Mouse (Mus musculus): Measurements from ENCODE around the gene Rhpn2. TPM values are rescaled to one million over a fixed set of nuclear protein-coding genes. Genes with fewer than 3 reads are reported as not detected.

The Rhpn2 gene
- total and polyA plus RNA-seq, 3 experiments = 3.0 to 4.2 (median 3.1) TPM

DNA sequence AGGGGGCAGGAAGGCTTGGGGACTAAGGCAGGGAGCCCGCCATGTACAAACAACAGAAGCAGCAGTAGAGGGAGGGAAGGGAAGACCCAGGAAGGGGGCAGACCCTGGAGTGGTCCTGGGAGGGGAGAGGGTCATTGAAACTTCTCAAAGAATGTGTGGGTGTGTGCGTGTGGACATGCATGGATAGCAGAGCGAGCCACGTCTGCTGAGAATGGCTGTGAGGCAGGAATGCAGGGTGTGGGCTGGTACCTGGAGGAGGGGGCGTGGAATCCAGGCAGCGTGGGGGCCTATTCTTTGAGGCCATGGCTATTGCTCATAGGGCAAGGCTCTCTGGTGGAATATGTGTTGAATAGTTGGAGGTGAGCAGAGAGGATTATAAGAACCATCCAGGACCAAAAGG lies 54.7 kb downstream of the Rhpn2 start:
- DNase-seq = no peak
- Histone ChIP-seq H3K27me3 (ENCODE audit: control insufficient read depth, insufficient read depth, low read length) (no peaks in the 10 kb centered on the region), H3K9ac (ENCODE audit: low read depth, low read length) (no peak overlapping the region), H3K36me3 (ENCODE audit: control insufficient read depth, insufficient read depth, low read length) (no peaks in the 10 kb centered on the region), H3K4me1 (ENCODE audit: control insufficient read depth, insufficient read depth, low read length) (no peaks in the 10 kb centered on the region), H3K27ac (no peak overlapping the region), H3K79me2 (replicated peaks; ENCODE audit: control insufficient read depth, insufficient read depth, low read length) (no peaks in the 10 kb centered on the region), H3K4me3 (no peak overlapping the region)
- 74% methylated on average over 6 of the region's 6 CpGs for WGBS
- TF ChIP-seq CTCF (IDR thresholded peaks at IDR 0.05) = no peak
- TF ChIP-seq EP300 (IDR thresholded peaks at IDR 0.05; ENCODE audit: insufficient read depth, low read depth, low read length) = no peak
- no peak for TF ChIP-seq POLR2A (IDR thresholded peaks at IDR 0.05; ENCODE audit: insufficient read depth, low read depth, low read length)
- intact Hi-C loops (cut with DNase I) = no loop called here

DNA sequence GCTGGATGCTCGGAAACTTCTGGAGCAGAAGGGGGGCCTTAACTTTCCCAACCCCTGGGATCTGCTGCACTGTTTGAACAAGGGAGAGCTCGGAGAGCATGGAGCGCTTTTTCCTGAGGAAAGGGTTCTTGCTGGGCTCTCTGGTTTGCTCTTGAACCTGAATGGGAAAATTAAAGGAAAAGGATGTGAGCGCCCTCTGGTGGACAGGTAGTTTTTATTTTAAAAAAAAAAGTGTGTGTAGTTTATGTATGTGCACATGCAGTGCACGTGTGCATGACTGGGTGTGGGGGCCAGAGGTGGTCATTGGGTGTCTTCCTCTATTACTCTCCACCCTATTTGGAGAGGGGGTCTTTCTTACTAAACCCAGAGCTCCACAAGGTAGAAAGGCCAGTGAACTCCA lies 59.0 kb downstream of the Rhpn2 start:
- Histone ChIP-seq H3K4me3 (no peak overlapping the region), H3K36me3 (ENCODE audit: control insufficient read depth, insufficient read depth, low read length) (no peaks in the 10 kb centered on the region), H3K4me1 (ENCODE audit: control insufficient read depth, insufficient read depth, low read length) (peaks cover 4% of the 10 kb centered on the region; the same call in 1 of the 2 replicates), H3K79me2 (replicated peaks; ENCODE audit: control insufficient read depth, insufficient read depth, low read length) (no peaks in the 10 kb centered on the region), H3K27ac (no peak overlapping the region), H3K27me3 (ENCODE audit: control insufficient read depth, insufficient read depth, low read length) (no peaks in the 10 kb centered on the region), H3K9ac (ENCODE audit: low read depth, low read length) (no peak overlapping the region)
- DNase-seq = no peak
- 70% methylated on average over 5 of the region's 5 CpGs for WGBS
- TF ChIP-seq POLR2A (IDR thresholded peaks at IDR 0.05; ENCODE audit: insufficient read depth, low read depth, low read length) (no peak), EP300 (IDR thresholded peaks at IDR 0.05; ENCODE audit: insufficient read depth, low read depth, low read length) (no peak), CTCF (IDR thresholded peaks at IDR 0.05) (peak; percentile 69)
- intact Hi-C loops (cut with DNase I) = loop anchor here (2.0 to 10.0 kb wide), 3 partner anchors 60 to 162 kb away; partner anchors contain the start of gene Nudt19

DNA sequence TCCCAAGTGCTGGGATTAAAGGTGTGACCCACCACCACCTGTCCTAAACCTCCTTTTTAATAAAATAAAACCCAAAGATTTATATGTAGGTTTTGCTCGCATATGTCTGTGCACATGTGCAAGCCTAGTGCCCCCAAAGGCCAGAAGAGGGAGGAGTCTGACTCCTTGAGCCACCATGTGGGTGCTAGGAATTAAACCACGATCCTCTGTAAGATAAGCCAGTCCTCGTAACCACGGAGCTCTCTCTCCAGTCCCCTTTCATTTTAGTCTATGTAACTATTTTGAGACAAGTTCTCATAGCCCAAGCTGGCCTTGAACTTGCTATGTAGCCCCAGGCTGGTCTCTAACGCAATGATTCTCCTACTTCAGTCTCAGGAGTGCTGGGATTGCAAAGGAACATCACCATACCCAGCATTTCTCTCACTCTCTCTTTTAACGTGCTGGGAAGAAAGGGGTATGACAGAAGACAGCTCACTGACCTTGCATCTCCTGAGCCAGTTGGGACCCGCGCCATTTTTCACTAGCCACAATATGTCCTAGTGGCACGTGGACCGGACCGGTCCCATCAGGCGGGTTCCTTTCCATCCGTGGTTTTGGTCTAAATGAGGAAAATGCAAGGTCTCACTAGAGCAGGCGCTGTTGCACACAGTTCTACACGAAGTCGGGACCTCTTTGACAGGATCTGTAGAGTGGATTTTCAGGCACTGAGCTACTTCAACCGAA lies 61.9 kb downstream of the Rhpn2 start:
- intact Hi-C loops (cut with DNase I) = loop anchor here (5.0 to 10.0 kb wide), 2 partner anchors 79 to 159 kb away; partner anchors contain the start of genes Gpatch1 and Nudt19
- WGBS = 11% methylated on average over 17 of the region's 17 CpGs

DNA sequence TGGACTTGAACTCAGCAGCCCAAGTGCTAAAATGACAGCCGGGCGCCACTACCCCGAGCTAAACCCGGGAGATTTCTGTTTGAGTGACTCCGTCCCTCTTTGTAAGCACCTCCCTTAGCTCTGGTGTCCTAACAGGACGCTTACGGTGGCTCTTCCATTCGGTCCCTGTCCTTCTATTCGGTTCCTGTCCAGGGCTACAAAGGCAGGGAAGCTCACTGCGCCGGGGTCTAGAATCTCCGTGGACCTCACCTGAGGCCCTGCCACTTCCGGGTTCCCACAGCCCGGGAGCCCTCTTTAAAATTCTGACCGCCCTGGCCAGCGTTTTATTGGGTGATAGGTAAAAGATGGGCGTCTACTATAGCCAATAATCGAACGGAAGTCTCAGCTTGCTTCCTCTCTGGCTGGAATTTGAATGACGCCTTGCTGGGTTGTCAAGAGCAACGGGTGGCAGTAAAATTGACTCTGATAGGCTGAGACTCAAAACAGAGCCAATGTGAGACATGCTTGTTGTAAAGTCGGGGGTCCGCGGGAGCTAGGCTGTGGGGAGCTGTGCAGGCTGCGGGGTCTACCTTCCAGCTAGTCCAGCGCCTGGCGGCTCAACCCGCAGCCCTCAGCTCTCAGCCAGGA lies 62.7 kb downstream of the Rhpn2 start, which contains the start of the genes Faap24 and Cep89:
Gene Faap24 (minus strand): TSS at position 295 of the 627 bp plus-strand sequence.
Gene Cep89 (plus strand): TSS at position 494 of the 627 bp plus-strand sequence.
- H3K9ac ChIP-seq (ENCODE audit: low read depth, low read length) = peak within 1 kb of the TSS; percentile 68
- H3K36me3 ChIP-seq (ENCODE audit: control insufficient read depth, insufficient read depth, low read length) = no peaks in the 10 kb centered on the region
- H3K4me1 ChIP-seq (ENCODE audit: control insufficient read depth, insufficient read depth, low read length) = peaks cover 4% of the 10 kb centered on the region; the same call in 1 of the 2 replicates
- intact Hi-C loops (cut with DNase I) = loop anchor here (5.0 to 10.0 kb wide), 2 partner anchors 79 to 158 kb away; partner anchors contain the start of genes Gpatch1 and Nudt19
- H3K27me3 ChIP-seq (ENCODE audit: control insufficient read depth, insufficient read depth, low read length) = no peaks in the 10 kb centered on the region
- peak; percentile 93 to 94 for DNase-seq
- H3K4me3 ChIP-seq = peak within 1 kb of the TSS; percentile 94
- WGBS = under 1% methylated on average over 28 of the region's 28 CpGs
- TF ChIP-seq EP300 (IDR thresholded peaks at IDR 0.05; ENCODE audit: insufficient read depth, low read depth, low read length) = 0 out of 2 replicates have a peak, but pooled peaks have one; percentile 24
- peak; percentile 72 for TF ChIP-seq POLR2A (IDR thresholded peaks at IDR 0.05; ENCODE audit: insufficient read depth, low read depth, low read length)
- no peak for TF ChIP-seq CTCF (IDR thresholded peaks at IDR 0.05)
- H3K79me2 ChIP-seq (replicated peaks; ENCODE audit: control insufficient read depth, insufficient read depth, low read length) = no peaks in the 10 kb centered on the region
- peak within 1 kb of the TSS; percentile 82 for H3K27ac ChIP-seq

More for the DNA sequence above, 61.9 kb downstream of the Rhpn2 start:
- no peaks in the 10 kb centered on the region for H3K27me3 ChIP-seq (ENCODE audit: control insufficient read depth, insufficient read depth, low read length)
- no peak overlapping the region; the same call in 1 of the 2 replicates for H3K27ac ChIP-seq
- no peak for DNase-seq
- H3K36me3 ChIP-seq (ENCODE audit: control insufficient read depth, insufficient read depth, low read length) = no peaks in the 10 kb centered on the region
- peak overlapping the region; percentile 94 for H3K4me3 ChIP-seq
- H3K9ac ChIP-seq (ENCODE audit: low read depth, low read length) = peak overlapping the region; percentile 30
- TF ChIP-seq EP300 (IDR thresholded peaks at IDR 0.05; ENCODE audit: insufficient read depth, low read depth, low read length) (no peak), CTCF (IDR thresholded peaks at IDR 0.05) (no peak), POLR2A (IDR thresholded peaks at IDR 0.05; ENCODE audit: insufficient read depth, low read depth, low read length) (no peak)
- H3K4me1 ChIP-seq (ENCODE audit: control insufficient read depth, insufficient read depth, low read length) = peaks cover 4% of the 10 kb centered on the region; the same call in 1 of the 2 replicates
- H3K79me2 ChIP-seq (replicated peaks; ENCODE audit: control insufficient read depth, insufficient read depth, low read length) = no peaks in the 10 kb centered on the region

DNA sequence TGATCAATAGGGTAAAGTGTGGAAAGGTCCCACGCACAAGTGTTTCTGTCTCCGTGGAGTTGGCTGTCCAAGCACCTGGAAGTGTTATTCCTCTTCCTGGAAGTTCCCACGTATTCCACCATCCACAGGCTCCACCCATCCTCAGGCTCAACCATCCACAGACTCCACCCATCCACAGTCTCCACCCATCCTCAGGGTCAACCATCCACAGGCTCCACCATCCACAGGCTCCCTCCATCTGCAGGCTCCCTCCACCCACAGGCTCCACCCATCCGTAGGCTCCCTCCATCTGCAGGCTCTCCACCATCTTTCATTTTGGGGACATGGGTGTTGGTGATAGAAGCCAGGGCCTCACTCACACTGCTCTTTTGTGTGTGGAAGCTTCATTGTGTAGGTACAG lies 67.2 kb downstream of the Rhpn2 start:
- no peak overlapping the region for H3K27ac ChIP-seq
- TF ChIP-seq POLR2A (IDR thresholded peaks at IDR 0.05; ENCODE audit: insufficient read depth, low read depth, low read length) = no peak
- TF ChIP-seq EP300 (IDR thresholded peaks at IDR 0.05; ENCODE audit: insufficient read depth, low read depth, low read length) = no peak
- TF ChIP-seq CTCF (IDR thresholded peaks at IDR 0.05) = no peak
- WGBS = 86% methylated on average over 4 of the region's 4 CpGs
- DNase-seq = no peak
- no peaks in the 10 kb centered on the region for H3K36me3 ChIP-seq (ENCODE audit: control insufficient read depth, insufficient read depth, low read length)
- H3K79me2 ChIP-seq (replicated peaks; ENCODE audit: control insufficient read depth, insufficient read depth, low read length) = no peaks in the 10 kb centered on the region
- H3K4me3 ChIP-seq = no peak overlapping the region
- H3K27me3 ChIP-seq (ENCODE audit: control insufficient read depth, insufficient read depth, low read length) = no peaks in the 10 kb centered on the region
- no peak overlapping the region for H3K9ac ChIP-seq (ENCODE audit: low read depth, low read length)
- intact Hi-C loops (cut with DNase I) = no loop called here
- peaks cover 2% of the 10 kb centered on the region; the same call in 1 of the 2 replicates for H3K4me1 ChIP-seq (ENCODE audit: control insufficient read depth, insufficient read depth, low read length)

All from heart, adult 2 months (tissue).